Mouse (Mus musculus): ENCODE data around the gene Thbd.
A peak's percentile ranks its signal among the peaks of the same experiment; 100 is the strongest.

The Thbd gene

DNA sequence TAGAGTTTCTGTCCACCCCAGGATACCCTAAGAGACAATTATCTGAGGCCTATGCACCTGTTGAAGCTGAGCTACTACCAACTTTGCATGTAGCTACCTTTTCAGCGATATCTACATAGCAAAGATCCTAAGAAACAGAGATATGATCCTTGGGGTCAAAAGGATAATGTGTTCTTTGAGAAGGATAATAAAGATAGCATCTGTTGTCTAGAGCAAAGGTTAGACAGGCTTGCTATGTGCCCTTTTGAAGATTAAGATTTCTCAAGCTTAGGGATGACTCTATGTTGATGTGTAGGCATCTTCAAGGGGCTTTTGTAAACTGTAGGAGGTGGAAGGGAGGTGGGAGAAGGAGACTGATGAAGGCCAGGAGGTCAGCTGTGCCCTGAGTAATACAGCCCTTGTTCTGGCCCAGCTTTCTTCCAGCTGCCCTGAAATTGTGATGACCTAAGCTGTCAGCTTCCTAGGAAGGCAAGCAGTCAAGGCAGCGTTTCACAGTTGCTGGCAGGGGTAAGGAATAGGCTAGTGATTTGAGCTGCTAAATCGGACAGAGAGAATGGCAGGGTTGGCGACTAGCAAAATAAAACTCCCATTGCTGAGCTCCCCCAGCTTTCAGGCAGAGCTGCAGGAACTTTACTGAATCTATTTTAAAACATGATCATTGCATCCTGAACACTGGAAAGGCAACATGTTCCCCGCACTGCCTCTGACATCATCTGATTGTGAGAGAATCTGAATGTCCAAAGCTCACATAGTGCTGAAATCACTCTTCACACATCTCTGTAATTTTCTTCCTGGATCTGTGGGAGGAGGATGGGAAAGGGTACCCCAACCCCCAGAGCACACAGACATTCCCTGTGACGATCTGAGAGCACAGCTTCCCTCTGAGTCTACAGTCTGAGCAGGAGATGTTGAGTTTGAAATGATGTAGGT is 20.1 kb downstream of the Thbd start:
- DNase-seq (ENCODE audit: low spot score in 2 of 2), result no peak

DNA sequence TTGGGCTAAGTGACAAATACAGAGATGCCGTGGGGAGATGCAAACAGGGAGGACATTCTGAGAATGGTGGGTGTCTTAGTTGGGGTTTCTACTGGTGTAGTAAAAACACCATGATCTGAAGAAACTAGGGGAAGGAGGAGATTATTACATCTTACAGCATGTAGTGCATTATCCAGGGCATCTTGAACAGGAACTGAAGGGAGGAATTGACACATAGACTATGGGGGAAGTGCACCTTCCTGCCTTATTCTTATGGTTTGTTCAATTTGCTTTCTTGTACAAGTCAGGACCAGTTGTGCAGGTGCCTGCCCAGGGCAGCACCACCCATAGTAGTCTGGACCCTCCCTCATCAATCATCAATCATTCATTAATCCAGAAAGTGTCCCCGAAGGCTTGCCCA is 21.1 kb downstream of the Thbd start:
- DNase-seq (ENCODE audit: low spot score in 2 of 2), result no peak

GRCm38 (mm10) chr2:148386476-148386875 is 21.5 kb downstream of the Thbd start:
- DNase-seq (ENCODE audit: low spot score in 2 of 2), result no peak

DNA sequence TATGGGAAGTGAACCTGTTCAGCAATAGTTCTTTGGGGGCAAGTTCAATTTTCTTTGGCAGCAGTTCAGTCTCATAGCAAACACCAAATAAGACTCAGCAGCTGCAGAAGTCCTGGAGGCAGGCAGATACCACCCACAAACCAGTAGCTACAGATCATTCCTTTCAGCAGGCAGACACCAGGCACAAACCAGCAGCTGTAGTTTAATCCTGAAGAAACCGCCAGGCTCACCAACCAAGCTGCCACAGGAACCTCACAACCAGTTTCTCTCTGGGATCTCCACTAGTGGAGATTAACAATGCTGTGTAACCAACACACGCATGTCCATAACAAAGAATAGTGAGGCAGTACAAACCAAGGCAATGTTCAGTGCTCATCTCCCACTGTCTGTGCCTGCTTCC is 26.9 kb downstream of the Thbd start:
- no peak for DNase-seq (ENCODE audit: low spot score in 2 of 2)

DNA sequence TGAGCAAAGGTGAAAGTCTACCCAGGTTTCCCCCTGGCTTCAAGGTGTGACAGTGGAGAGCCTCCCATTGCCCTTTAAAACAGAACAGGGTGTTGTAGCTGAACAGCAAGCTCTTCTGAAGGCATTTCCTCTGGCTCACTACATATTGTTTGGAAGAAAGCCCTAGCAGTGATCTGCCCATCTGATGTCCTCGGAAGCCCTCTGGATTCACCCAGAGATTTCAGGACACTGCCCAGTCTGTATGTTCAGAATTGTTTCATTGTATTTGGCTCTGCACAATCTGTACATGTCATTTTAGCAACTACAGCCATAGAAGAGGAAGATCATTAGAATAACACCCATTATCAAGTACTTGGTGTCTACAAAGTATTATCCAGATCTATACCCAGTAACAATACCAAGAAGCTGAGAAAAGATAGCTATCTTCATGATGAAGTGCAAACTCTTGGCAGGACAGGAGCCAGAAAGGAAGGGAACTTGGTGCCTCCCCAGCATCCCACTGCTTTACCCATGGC is 28.0 kb downstream of the Thbd start:
- DNase-seq (ENCODE audit: low spot score in 2 of 2), result no peak

DNA sequence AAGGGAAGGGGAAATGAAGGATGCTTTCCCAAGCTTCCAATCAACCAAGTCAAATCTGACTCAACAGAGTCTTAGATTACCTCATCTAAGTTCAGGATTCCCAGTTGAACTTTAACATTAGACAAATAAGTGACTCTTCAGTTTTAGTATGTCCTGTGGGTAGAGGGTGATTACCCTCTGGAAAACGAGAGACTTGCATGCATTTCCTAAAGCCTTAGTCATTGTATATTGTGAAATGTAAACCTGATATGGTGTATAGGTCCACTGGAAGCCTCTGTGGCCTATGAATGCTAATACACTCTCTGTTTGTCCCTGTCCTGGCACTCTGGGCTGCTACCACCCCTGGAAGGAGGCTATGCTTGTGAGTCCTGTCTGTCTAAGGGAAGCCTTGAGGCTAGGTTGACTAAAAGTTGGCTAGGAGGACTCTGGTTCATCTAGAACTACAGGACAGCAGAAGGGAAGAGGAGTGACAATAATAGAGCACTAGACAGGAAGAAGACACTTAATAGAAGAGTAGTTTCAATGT is 29.1 kb downstream of the Thbd start:
- no peak for DNase-seq (ENCODE audit: low spot score in 2 of 2)

- no peak for DNase-seq (ENCODE audit: low spot score in 2 of 2)
Measured at GRCm38 (mm10) chr2:148375326-148376150, 32.5 kb downstream of the Thbd start.

DNA sequence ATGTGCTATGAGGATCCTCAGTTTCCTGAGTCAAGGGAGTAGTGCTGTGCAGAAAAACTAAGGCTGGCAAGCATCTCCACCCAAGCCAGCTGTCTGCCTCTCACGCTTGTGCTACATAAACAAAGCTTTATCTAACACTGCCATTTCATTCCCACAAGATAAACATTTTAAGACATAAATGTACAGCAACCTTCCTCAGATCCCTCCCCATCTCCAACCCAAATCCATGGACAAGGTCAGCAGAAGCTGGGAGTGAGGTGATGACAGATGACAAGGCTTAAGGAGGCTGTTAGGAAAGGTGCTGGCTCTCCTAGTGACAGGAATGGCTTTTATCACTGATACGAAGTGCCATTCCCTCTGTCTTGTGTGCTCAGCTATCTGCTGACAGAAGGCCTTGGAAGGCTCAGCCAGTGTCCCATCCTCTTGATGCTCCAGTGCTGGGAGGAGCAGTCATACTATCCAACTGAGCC is 34.4 kb downstream of the Thbd start:
- no peak for DNase-seq (ENCODE audit: low spot score in 2 of 2)

- no peak for DNase-seq (ENCODE audit: low spot score in 2 of 2)
Measured at GRCm38 (mm10) chr2:148371743-148372630, 36.0 kb downstream of the Thbd start.

- DNase-seq (ENCODE audit: low spot score in 2 of 2), result no peak
Measured at GRCm38 (mm10) chr2:148365227-148365626, 42.8 kb downstream of the Thbd start.

DNA sequence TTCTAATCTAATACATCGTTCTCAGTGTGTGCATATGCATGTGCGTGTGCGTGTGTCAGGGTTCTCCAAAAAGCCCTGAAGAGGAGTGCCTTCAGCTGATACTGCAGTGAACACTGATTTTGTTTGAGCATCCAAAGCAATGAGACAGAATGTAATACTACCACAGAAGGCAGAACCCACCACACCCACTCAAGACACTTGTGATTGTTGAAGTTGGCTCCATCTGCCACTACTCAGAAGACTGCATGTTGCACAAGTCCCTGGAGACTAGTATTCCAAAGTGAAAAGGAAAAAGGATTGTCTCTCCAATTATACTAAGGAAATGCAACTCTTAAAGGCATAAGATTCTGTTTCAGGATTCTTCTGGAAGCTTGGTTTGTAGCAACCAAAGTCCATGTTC is 43.5 kb downstream of the Thbd start:
- DNase-seq (ENCODE audit: low spot score in 2 of 2), result peak in 1 of 2 experiments; percentile 52

DNA sequence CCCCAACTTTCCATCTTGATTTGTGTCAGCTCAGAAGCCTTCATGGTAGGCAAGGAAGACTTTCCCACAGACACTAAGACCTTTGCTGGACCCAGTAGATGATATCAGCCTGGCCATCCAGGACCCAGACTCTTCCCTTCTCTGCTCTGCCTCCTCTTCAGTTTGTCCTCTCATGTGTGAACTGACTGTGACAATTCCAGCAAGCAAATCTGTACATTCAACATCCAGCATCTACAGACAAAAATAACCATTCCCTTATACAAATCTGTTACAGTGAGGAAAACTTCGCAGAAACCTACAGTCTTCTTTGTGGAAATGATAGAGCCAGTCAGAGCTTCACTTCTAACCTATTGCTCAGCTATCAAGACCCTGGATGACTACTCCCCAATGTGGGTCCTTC is 50.8 kb downstream of the Thbd start:
- no peak for DNase-seq (ENCODE audit: low spot score in 2 of 2)

All from frontal cortex, postnatal 10 days (tissue).